In the genomic region with DNA sequence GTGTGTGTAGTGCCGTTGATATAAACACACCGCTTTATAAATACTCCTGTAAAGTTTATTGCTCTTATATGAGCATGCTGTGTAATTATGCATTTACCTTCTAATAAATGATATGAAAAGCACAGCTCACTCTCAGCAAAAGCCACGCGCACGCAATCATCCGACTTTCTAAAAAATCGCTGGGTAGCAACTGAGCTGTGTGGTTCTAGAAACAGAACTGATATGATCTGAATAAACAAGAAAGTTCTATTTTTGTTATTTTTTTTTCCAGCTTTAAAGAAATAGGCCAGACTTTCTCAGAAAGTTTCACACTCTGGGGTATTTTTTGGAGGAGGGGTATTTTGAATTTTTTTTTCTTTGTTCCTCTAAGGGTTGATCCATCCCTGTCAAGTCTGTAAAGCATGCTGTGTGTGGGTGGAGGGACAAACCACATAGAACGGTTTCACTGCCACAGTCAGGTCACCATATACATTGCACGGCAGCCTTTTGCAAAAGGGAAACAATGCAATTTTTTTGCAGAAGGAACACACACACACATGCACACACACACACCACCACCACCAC, we compare ENCODE assay signal across 28 mouse cellular contexts.
A peak's percentile ranks its signal among the peaks of the same experiment; 100 is the strongest.
DNase-seq lines count a peak whose midpoint lies in the region; TF ChIP-seq lines count a peak whose summit lies in the region.
"Had no signal": no experiment of that assay in that cellular context is flagged by ENCODE, and none has a peak within 500 bp of the region (broad histone marks: within the 10 kb centered on the region; RNA-seq: fewer than 3 reads in every experiment).

No protein-coding gene starts in this region.

- H3K9ac ChIP-seq in heart, adult 2 months (ENCODE audit: low read depth, low read length): no peak overlapping the region
- H3K9ac ChIP-seq: embryonic facial prominence, embryonic 13.5 days; forebrain, embryonic 13.5 days; hindbrain, embryonic 14.5 days; intestine, embryonic 15.5 days; limb, embryonic 13.5 days; liver, embryonic 12.5 days; lung, embryonic 14.5 days had no signal

- H3K27ac ChIP-seq in heart, adult 2 months: no peak overlapping the region
- H3K27ac ChIP-seq in thymus, adult 2 months (ENCODE audit: control insufficient read depth, insufficient read depth, low read length): no peak overlapping the region
- H3K27ac ChIP-seq: embryonic facial prominence, embryonic 13.5 days; forebrain, embryonic 13.5 days; gastrocnemius, adult 2 months; heart, embryonic 10.5 days; hindbrain, embryonic 14.5 days; intestine, embryonic 15.5 days; layer of hippocampus, adult 2 months; limb, embryonic 13.5 days; liver, embryonic 12.5 days; macrophage had no signal

- TF ChIP-seq CTCF in heart, adult 2 months (IDR thresholded peaks at IDR 0.05): no peak
- no peak for TF ChIP-seq CTCF in thymus, adult 2 months (IDR thresholded peaks at IDR 0.05; ENCODE audit: borderline replicate concordance, control insufficient read depth, extremely low read depth, insufficient read depth, low read length, poor library complexity)

- intact Hi-C loops in heart, adult 2 months (cut with DNase I): no loop called here

- no peaks in the 10 kb centered on the region for H3K79me2 ChIP-seq in heart, adult 2 months (replicated peaks; ENCODE audit: control insufficient read depth, insufficient read depth, low read length)

- H3K4me1 ChIP-seq in heart, adult 2 months (ENCODE audit: control insufficient read depth, insufficient read depth, low read length): no peaks in the 10 kb centered on the region
- H3K4me1 ChIP-seq in thymus, adult 2 months (replicated peaks; ENCODE audit: control insufficient read depth, insufficient read depth, low read length): no peaks in the 10 kb centered on the region
- H3K4me1 ChIP-seq: embryonic facial prominence, embryonic 13.5 days; forebrain, embryonic 13.5 days; intestine, embryonic 15.5 days; limb, embryonic 13.5 days; liver, embryonic 12.5 days had no signal

- peak; percentile 59 for DNase-seq in heart, adult 11 months
- DNase-seq in heart, adult 2 months: no peak
- peak; percentile 23 for DNase-seq in thymus, adult 2 months
- no peak for DNase-seq in thymus, postnatal 36 days
- peak; percentile 45 for DNase-seq in T-cell, adult 2 months (ENCODE audit: low spot score)
- peak; percentile 29 for DNase-seq in splenic B cell, adult 2 months (ENCODE audit: low read depth, low spot score)
- no peak for DNase-seq in kidney, adult 18-20 months
- DNase-seq: adrenal gland, adult 8-10 months; cerebellum, adult 2 months; cerebellum, postnatal 25 days; embryo, embryonic 11 days; gastrocnemius, adult 2 months; heart, postnatal 4 days; kidney, adult 9 months; kidney, postnatal 14 days; lung, embryonic 14.5 days had no signal

- no peaks in the 10 kb centered on the region for H3K36me3 ChIP-seq in heart, adult 2 months (ENCODE audit: control insufficient read depth, insufficient read depth, low read length)
- H3K36me3 ChIP-seq in thymus, adult 2 months (ENCODE audit: control insufficient read depth, insufficient read depth, low read length): no peaks in the 10 kb centered on the region
- no peaks in the 10 kb centered on the region for H3K36me3 ChIP-seq in splenic B cell, adult 2 months (ENCODE audit: control insufficient read depth, insufficient read depth, low read length, poor library complexity, severe bottlenecking)
- H3K36me3 ChIP-seq: embryonic facial prominence, embryonic 13.5 days; G1E; heart, embryonic 10.5 days; intestine, embryonic 15.5 days; limb, embryonic 13.5 days; liver, embryonic 12.5 days had no signal

- no peak for TF ChIP-seq POLR2A in heart, adult 2 months (IDR thresholded peaks at IDR 0.05; ENCODE audit: insufficient read depth, low read depth, low read length)
- no peak for TF ChIP-seq POLR2A in thymus, adult 2 months (IDR thresholded peaks at IDR 0.05; ENCODE audit: control insufficient read depth, extremely low read depth, insufficient read depth, low read length, poor library complexity)

- no peak for TF ChIP-seq EP300 in heart, adult 2 months (IDR thresholded peaks at IDR 0.05; ENCODE audit: insufficient read depth, low read depth, low read length)

- no peak overlapping the region for H3K4me3 ChIP-seq in heart, adult 2 months
- no peak overlapping the region for H3K4me3 ChIP-seq in thymus, adult 2 months (ENCODE audit: control insufficient read depth, insufficient read depth, low read length)
- H3K4me3 ChIP-seq: embryonic facial prominence, embryonic 13.5 days; erythroblast, embryonic 14.5 days; forebrain, embryonic 13.5 days; gastrocnemius, adult 2 months; heart, embryonic 10.5 days; intestine, embryonic 15.5 days; layer of hippocampus, adult 2 months; limb, embryonic 13.5 days; liver, embryonic 12.5 days had no signal

- no peaks in the 10 kb centered on the region for H3K27me3 ChIP-seq in heart, adult 2 months (ENCODE audit: control insufficient read depth, insufficient read depth, low read length)
- no peaks in the 10 kb centered on the region for H3K27me3 ChIP-seq in thymus, adult 2 months (ENCODE audit: control insufficient read depth, insufficient read depth, low read length)
- no peaks in the 10 kb centered on the region; the same call in 1 of the 2 replicates for H3K27me3 ChIP-seq in splenic B cell, adult 2 months (ENCODE audit: control insufficient read depth, insufficient read depth, low read length, poor library complexity, severe bottlenecking)
- H3K27me3 ChIP-seq: embryonic facial prominence, embryonic 13.5 days; forebrain, embryonic 13.5 days; intestine, embryonic 15.5 days; limb, embryonic 13.5 days; liver, embryonic 12.5 days; Patski had no signal

- 79% methylated on average over 9 of the region's 9 CpGs for WGBS in heart, adult 2 months
- 49% methylated on average over 9 of the region's 9 CpGs for WGBS in thymus, adult 2 months

Comparison
In these comparisons a context has a peak if more than half of its experiments do, and no peak if none do; other contexts are left out.
1. DNase-seq: peak in heart, adult 11 months (single experiment), thymus, adult 2 months (single experiment), T-cell, adult 2 months (single experiment) and splenic B cell, adult 2 months (single experiment); none in heart, adult 2 months (0 of 2), thymus, postnatal 36 days (0 of 2) and kidney, adult 18-20 months (single experiment).